Mouse (Mus musculus) liver, embryonic 15.5 days (tissue): ENCODE results near the gene Gm10681. TPM values are rescaled to one million over a fixed set of nuclear protein-coding genes. Genes with fewer than 3 reads are reported as not detected.
"Not testable (repeated sequence)": the region's sequence is repeated elsewhere in the genome, so short reads cannot be mapped to it uniquely, and the experiment has no call there.

Source experiments
- ATAC-seq: fragments of 200-750 bp; cut with Nextera tagmentation; 2 replicates; pipeline ENCODE4 v1.8.0; 2017; ENCODE audit warnings: moderate number of reproducible peaks, mild to moderate bottlenecking, moderate library complexity; ENCODE audit not compliant: insufficient read depth
- H3K27ac ChIP-seq: fragments of 300-500 bp; sonication (generic); replicated peaks from 2 replicates; pipeline ENCODE4 v1.5.1; 2015; ENCODE audit warnings: mild to moderate bottlenecking, inconsistent platforms
- H3K27me3 ChIP-seq: fragments of 300-500 bp; sonication (generic); 2 replicates; pipeline ENCODE4 v1.6.1; 2015; ENCODE audit warnings: mild to moderate bottlenecking, inconsistent platforms
- H3K36me3 ChIP-seq: fragments of 300-500 bp; sonication (generic); replicated peaks from 2 replicates; pipeline ENCODE4 v1.6.1; 2015; ENCODE audit warnings: moderate library complexity, mild to moderate bottlenecking, inconsistent platforms
- H3K4me1 ChIP-seq: fragments of 300-500 bp; sonication (generic); replicated peaks from 2 replicates; pipeline ENCODE4 v1.6.1; 2015; ENCODE audit warnings: inconsistent platforms
- H3K4me2 ChIP-seq: fragments of 300-500 bp; sonication (generic); 2 replicates; pipeline ENCODE4 v1.6.1; 2015; ENCODE audit warnings: moderate library complexity, mild to moderate bottlenecking, inconsistent platforms
- H3K4me3 ChIP-seq: fragments of 300-500 bp; sonication (generic); replicated peaks from 2 replicates; pipeline ENCODE4 v1.5.1; 2015; ENCODE audit warnings: mild to moderate bottlenecking, inconsistent platforms
- H3K9ac ChIP-seq: fragments of 300-500 bp; sonication (generic); 2 replicates; pipeline ENCODE4 v1.6.1; 2015; ENCODE audit warnings: moderate library complexity, mild to moderate bottlenecking, inconsistent platforms
- H3K9me3 ChIP-seq: fragments of 300-500 bp; sonication (generic); replicated peaks from 2 replicates; pipeline ENCODE4 v1.6.1; 2016; ENCODE audit warnings: inconsistent platforms
- WGBS: fragments of 180-500 bp; shearing (Covaris S2); methylation state at CpG from one replicate; pipeline ENCODE4 v1.1.7; 2015; ENCODE audit warnings: mixed read lengths; ENCODE audit not compliant: insufficient replicate concordance; 5-methylcytosine and 5-hydroxymethylcytosine counted together
- polyA plus RNA-seq: library from polyadenylated mRNA; unstranded; fragments of >200 nt; fragmentation: Nextera tagmentation; extraction: Ambion mirVana; gene quantifications from 2 replicates; pipeline ENCODE4 v1.2.1, GENCODE M21; 2015

Gene Gm10681
- 0.13 and 0.15 TPM in 2 replicates for polyA plus RNA-seq

DNA sequence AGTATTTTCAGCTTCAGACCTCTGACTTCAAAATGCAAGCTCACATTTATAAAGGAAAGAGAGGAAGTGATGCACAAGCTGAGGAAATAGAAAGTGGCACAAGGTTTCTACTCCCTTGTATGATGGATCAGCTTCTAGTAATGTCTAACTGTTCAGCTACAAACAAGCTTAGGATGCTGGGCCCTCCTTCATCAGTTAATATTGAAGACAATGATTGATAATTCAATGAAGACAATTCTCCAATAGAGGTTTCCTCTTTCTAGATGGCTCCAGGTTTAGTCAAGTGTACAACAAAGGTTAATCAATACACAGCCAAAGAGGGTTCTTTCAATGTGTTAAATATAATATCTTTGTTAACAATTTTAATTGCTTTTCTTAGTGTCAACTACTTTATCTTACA lies at the start of gene Gm10681:
Gene Gm10681 (minus strand): TSS at position 101 of the 400 bp plus-strand sequence.
- H3K9me3 ChIP-seq, result no peaks in the 10 kb centered on the region
- H3K27ac ChIP-seq, result peak within 1 kb of the TSS; percentile 61; the same call in 1 of the 2 replicates
- H3K27me3 ChIP-seq, result no peaks in the 10 kb centered on the region
- ATAC-seq, result no peak
- no peak within 1 kb of the TSS for H3K4me2 ChIP-seq
- H3K4me3 ChIP-seq, result no peak within 1 kb of the TSS
- H3K4me1 ChIP-seq, result no peaks in the 10 kb centered on the region
- no peaks in the 10 kb centered on the region for H3K36me3 ChIP-seq
- H3K9ac ChIP-seq, result no peak within 1 kb of the TSS

GRCm38 (mm10) chr3:98635145-98635544 lies 46.5 kb upstream of the Gm10681 start:
- Histone ChIP-seq H3K9me3 (no peaks in the 10 kb centered on the region), H3K36me3 (no peaks in the 10 kb centered on the region), H3K4me2 (no peak overlapping the region), H3K27ac (no peak overlapping the region), H3K4me1 (no peaks in the 10 kb centered on the region), H3K4me3 (no peak overlapping the region), H3K27me3 (no peaks in the 10 kb centered on the region), H3K9ac (no peak overlapping the region)
- WGBS, result 57% methylated on average over 1 of the region's 1 CpGs
- no peak for ATAC-seq

DNA sequence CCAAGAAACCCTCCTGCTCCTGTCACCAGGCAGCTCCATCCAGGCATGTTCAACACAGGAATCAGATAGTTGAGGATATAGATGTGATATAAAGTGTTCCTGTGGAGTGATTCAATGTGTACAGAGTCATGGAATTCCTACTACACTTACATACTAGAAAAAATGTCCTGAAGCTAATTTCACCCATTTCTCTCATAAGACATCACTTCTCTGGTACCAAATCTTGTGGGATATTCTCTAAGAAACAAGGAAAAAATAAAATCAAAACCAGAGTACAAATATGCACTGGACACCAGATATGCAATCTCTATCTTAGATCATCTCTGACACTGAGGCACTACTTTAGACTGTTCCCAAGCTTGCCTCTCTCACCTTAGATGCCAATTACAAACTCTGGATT lies 41.5 kb upstream of the Gm10681 start, which contains the start of gene Hsd3b5:
Gene Hsd3b5 (minus strand): TSS at position 101 of the 400 bp plus-strand sequence.
- H3K9ac ChIP-seq, result no peak within 1 kb of the TSS
- H3K9me3 ChIP-seq, result no peaks in the 10 kb centered on the region
- H3K27me3 ChIP-seq, result no peaks in the 10 kb centered on the region
- H3K4me2 ChIP-seq, result no peak within 1 kb of the TSS
- no peaks in the 10 kb centered on the region for H3K36me3 ChIP-seq
- no peaks in the 10 kb centered on the region for H3K4me1 ChIP-seq
- no peak within 1 kb of the TSS for H3K27ac ChIP-seq
- no peak within 1 kb of the TSS for H3K4me3 ChIP-seq
- ATAC-seq, result no peak

DNA sequence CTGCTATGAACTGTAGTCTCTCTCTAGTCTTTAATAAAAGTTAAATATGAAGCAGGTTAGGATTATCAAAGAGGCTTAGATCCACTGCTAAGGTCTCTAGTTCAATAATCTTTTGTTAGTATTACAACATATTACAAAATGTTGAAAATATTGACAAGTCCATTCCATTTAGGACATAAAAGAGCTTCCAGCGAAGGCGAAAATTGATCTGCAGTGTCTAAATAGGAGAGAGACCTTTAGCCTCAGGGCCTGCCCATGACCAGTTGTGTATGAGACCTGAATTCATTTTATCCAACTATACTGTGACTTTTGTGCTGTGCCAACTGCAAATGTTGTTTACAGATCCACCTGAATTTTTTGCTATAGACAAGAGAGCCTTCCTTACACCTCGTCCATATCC lies 41.0 kb upstream of the Gm10681 start:
- H3K9ac ChIP-seq, result no peak overlapping the region
- no peak overlapping the region for H3K27ac ChIP-seq
- H3K27me3 ChIP-seq, result no peaks in the 10 kb centered on the region
- no peaks in the 10 kb centered on the region for H3K4me1 ChIP-seq
- no peaks in the 10 kb centered on the region for H3K9me3 ChIP-seq
- no peak overlapping the region for H3K4me2 ChIP-seq
- no peak overlapping the region for H3K4me3 ChIP-seq
- ATAC-seq, result no peak
- H3K36me3 ChIP-seq, result no peaks in the 10 kb centered on the region
- 45% methylated on average over 3 of the region's 3 CpGs for WGBS

DNA sequence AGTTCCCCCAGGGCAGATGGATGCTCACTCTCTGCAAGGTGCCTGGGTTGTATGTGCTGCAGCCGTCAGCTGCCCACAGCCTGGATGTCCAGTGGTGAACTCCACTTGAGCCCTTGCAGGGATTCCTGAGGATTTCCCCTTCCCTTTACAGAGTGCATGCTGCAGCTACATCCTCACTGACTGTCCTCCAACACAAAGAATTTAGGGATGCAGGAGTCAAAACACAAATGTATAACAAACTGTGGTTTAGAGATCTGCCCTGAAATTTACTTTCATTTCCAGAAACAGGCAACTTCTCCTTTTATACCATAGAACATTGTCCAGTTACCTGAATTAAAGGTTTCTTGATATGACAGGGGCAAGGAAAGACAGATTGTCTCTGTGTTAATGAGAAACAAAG lies 28.2 kb upstream of the Gm10681 start:
- H3K4me2 ChIP-seq, H3K36me3 ChIP-seq, H3K27ac ChIP-seq, H3K4me1 ChIP-seq, H3K9ac ChIP-seq, ATAC-seq, H3K4me3 ChIP-seq, H3K27me3 ChIP-seq, H3K9me3 ChIP-seq: not testable (repeated sequence)
- WGBS, result 41% methylated on average over 1 of the region's 1 CpGs

DNA sequence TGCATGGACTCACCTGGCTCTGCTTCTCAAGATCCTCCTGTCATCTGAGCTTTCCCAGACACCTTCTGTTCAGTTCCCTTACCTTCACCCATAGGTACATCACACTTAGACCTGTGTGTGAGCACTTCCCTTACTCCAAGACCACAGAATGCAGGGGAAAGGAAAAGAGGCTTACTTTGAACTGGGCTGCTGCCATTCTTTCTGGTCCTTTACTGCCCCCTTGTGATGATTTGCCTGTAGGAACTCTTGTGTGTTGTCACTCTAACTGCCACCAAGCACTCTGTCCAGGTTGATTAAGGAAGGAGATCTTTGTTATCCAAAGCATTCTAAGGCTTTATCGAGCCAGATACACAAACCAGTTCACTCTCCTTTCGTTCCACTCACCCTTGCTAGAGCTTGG lies 27.6 kb upstream of the Gm10681 start:
- not testable (repeated sequence) for ATAC-seq

DNA sequence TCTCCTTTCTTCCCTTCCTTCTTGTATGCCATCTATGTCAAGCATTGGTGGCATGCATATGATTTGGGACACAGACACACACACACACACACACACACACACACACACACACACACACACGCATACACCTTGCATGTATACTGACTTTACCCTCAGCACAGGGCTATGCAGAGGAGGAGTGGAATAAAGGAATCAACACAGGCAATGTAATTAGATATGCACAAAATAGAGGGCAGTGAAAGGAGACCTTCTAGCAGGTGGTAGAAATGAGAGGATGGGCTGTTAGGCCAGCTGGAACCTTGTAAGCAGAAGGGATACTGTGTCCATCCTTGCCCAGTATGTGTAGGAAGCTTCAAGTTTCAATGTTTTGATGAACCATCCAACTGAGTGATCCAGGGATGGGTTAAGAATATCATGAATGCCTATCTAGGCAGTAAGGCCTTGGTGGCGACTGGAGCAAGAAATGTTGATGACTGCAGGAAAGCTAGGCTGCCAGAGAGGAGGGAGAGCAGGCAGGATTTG lies 25.9 kb upstream of the Gm10681 start:
- H3K9ac ChIP-seq, H3K27me3 ChIP-seq, H3K27ac ChIP-seq, ATAC-seq, H3K9me3 ChIP-seq, H3K4me3 ChIP-seq, H3K36me3 ChIP-seq, H3K4me2 ChIP-seq, H3K4me1 ChIP-seq: not testable (repeated sequence)
- WGBS, result 20% methylated on average over 2 of the region's 2 CpGs

More for the DNA sequence above, 27.6 kb upstream of the Gm10681 start:
- H3K36me3 ChIP-seq, H3K4me3 ChIP-seq, H3K9ac ChIP-seq, H3K27ac ChIP-seq, H3K27me3 ChIP-seq, H3K4me2 ChIP-seq, H3K4me1 ChIP-seq, H3K9me3 ChIP-seq: not testable (repeated sequence)
- WGBS, result 13% methylated on average over 2 of the region's 2 CpGs

- no peak overlapping the region for H3K27ac ChIP-seq
- no peak overlapping the region for H3K9ac ChIP-seq
- no peaks in the 10 kb centered on the region for H3K9me3 ChIP-seq
- no peak overlapping the region for H3K4me3 ChIP-seq
- no peak for ATAC-seq
- H3K4me1 ChIP-seq, result no peaks in the 10 kb centered on the region
- no peaks in the 10 kb centered on the region for H3K27me3 ChIP-seq
- H3K36me3 ChIP-seq, result no peaks in the 10 kb centered on the region
- H3K4me2 ChIP-seq, result no peak overlapping the region
Observed at GRCm38 (mm10) chr3:98613963-98614362, 25.4 kb upstream of the Gm10681 start.

DNA sequence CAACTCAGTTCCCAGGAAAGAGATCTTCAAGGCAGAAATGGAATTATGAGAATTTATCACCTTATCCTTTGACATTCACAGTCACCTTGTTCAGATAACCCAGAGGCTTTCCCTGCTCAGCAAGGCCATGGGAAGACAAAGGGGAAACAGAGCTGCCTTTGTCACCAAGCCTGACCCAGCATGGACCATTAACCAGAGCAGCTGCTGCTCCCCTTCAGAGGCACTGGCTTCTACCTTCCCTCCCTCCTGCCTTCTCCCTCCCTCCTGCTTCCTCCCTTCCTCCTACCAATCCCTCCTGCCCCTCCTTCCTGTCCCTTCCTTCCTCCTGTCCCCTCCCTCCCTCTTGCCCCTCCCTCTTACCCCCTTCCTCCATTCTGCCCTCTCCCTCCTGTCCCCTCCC lies 24.9 kb upstream of the Gm10681 start:
- not testable (repeated sequence) for H3K4me3 ChIP-seq, H3K9me3 ChIP-seq, H3K27me3 ChIP-seq, H3K36me3 ChIP-seq, H3K27ac ChIP-seq, H3K4me2 ChIP-seq, ATAC-seq, H3K9ac ChIP-seq, H3K4me1 ChIP-seq

- WGBS, result 43% methylated on average over 2 of the region's 2 CpGs
- no peaks in the 10 kb centered on the region for H3K9me3 ChIP-seq
Observed at GRCm38 (mm10) chr3:98587721-98588120, 886 bp downstream of the Gm10681 start.

DNA sequence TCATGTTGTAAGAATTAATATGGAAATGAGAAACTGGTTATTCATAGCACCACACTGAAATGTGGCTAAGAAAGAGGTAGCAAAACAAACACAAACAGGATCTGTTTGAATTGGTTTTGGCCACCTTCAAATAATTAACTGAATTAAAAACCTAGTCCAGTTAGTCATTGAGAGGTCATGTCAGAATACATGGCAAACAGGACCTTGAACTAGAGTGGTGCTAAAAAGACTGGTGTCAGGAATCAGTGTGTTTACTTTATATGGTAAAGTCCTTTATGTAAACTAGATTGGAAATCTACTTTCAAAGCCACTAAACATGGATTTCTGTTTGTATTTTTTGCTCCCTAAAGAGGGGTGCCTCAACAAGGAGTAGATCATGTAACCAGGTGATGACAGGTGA lies 6.0 kb downstream of the Gm10681 start:
- not testable (repeated sequence) for H3K4me3 ChIP-seq, H3K27me3 ChIP-seq, H3K4me2 ChIP-seq, H3K4me1 ChIP-seq, H3K27ac ChIP-seq, H3K36me3 ChIP-seq, H3K9me3 ChIP-seq, H3K9ac ChIP-seq
- ATAC-seq, result peak; percentile 60; the same call in 1 of the 2 replicates

More at GRCm38 (mm10) chr3:98587721-98588120, 886 bp downstream of the Gm10681 start:
- H3K27me3 ChIP-seq, result no peaks in the 10 kb centered on the region
- H3K4me1 ChIP-seq, result no peaks in the 10 kb centered on the region
- H3K4me3 ChIP-seq, result no peak overlapping the region
- peak; percentile 61 for ATAC-seq
- no peak overlapping the region for H3K4me2 ChIP-seq
- no peak overlapping the region for H3K9ac ChIP-seq
- H3K27ac ChIP-seq, result 0 out of 2 replicates have a peak overlapping the region, but pooled peaks have one; percentile 61
- no peaks in the 10 kb centered on the region for H3K36me3 ChIP-seq

DNA sequence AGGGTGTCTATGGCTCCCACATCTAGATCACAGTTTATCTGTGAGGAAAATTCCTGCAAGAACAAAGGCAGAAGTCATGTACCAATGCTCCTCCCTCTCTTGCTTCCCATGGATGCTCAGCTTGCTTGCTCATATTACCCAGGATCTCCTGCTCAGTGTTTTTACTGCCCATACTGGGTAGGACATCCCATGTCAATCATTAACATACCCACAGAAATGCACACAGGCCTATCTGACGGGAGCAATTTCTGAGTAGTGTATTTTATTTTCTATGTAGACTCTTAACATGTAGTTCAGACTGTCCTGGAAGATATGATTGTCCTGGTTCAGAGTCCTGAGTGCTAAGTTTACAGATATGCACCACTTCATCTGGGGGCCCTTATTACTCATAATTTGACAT lies 6.4 kb downstream of the Gm10681 start:
- H3K9ac ChIP-seq, H3K4me1 ChIP-seq, H3K27me3 ChIP-seq, H3K36me3 ChIP-seq, H3K4me2 ChIP-seq, H3K4me3 ChIP-seq, H3K9me3 ChIP-seq, H3K27ac ChIP-seq: not testable (repeated sequence)
- ATAC-seq, result peak; percentile 63
- WGBS, result no CpG with 5 or more reads among the region's 1 CpGs
